In genomic region chr10:122046511-122046903, GRCm38 (mm10) we compare ENCODE assay signal across 8 mouse cellular contexts. TPM values are rescaled to one million over a fixed set of nuclear protein-coding genes. Genes with fewer than 3 reads are reported as not detected.
DNase-seq lines count a peak whose midpoint lies in the region; ATAC-seq and TF ChIP-seq lines count a peak whose summit lies in the region.

No protein-coding gene starts in this region.

- H3K27ac ChIP-seq in testis, adult 2 months (ENCODE audit: control insufficient read depth, insufficient read depth, low read depth, low read length) = no peak overlapping the region
- H3K27ac ChIP-seq in liver, embryonic 13.5 days = no peak overlapping the region

- peak overlapping the region; percentile 76 for H3K4me3 ChIP-seq in testis, adult 2 months (ENCODE audit: control insufficient read depth, low read depth, low read length)
- peak overlapping the region; percentile 64 for H3K4me3 ChIP-seq in liver, embryonic 13.5 days (replicated peaks)

- no peak for TF ChIP-seq POLR2A in testis, adult 2 months (IDR thresholded peaks at IDR 0.05; ENCODE audit: control insufficient read depth, low read depth, low read length)

- peaks cover 8% of the 10 kb centered on the region for H3K4me1 ChIP-seq in testis, adult 2 months (ENCODE audit: control insufficient read depth, insufficient read depth, low read length)
- H3K4me1 ChIP-seq in liver, embryonic 13.5 days (replicated peaks) = 0 out of 2 replicates have a peak, but pooled peaks cover 3% of the 10 kb centered on the region

- no peak for ATAC-seq in liver, embryonic 13.5 days (ENCODE audit: low read depth)

- peak overlapping the region; percentile 70 for H3K4me2 ChIP-seq in liver, embryonic 13.5 days

- H3K27me3 ChIP-seq in testis, adult 2 months (ENCODE audit: control insufficient read depth, insufficient read depth, low read length) = peaks cover 3% of the 10 kb centered on the region
- peaks cover 38% of the 10 kb centered on the region for H3K27me3 ChIP-seq in liver, embryonic 13.5 days

- WGBS in liver, embryonic 13.5 days (ENCODE audit: insufficient replicate concordance) = 3% methylated on average over 13 of the region's 13 CpGs

- DNase-seq in cerebellum, adult 8-10 months = peak; percentile 5
- DNase-seq in cerebellum, postnatal 25 days = no peak
- no peak for DNase-seq in testis, postnatal 10 days (ENCODE audit: low spot score)
- no peak for DNase-seq in liver, embryonic 13.5 days
- no peak for DNase-seq in right cerebral cortex, postnatal 4 days
- no peak for DNase-seq in gastrocnemius, adult 18-20 months (ENCODE audit: low spot score)
- no peak for DNase-seq in spleen, postnatal 10 days (ENCODE audit: low spot score in 2 of 2)

- peak overlapping the region; percentile 67 for H3K9ac ChIP-seq in liver, embryonic 13.5 days

- no peaks in the 10 kb centered on the region for H3K36me3 ChIP-seq in testis, adult 2 months (ENCODE audit: control insufficient read depth, insufficient read depth, low read length)
- H3K36me3 ChIP-seq in liver, embryonic 13.5 days = no peaks in the 10 kb centered on the region

- no peaks in the 10 kb centered on the region for H3K9me3 ChIP-seq in liver, embryonic 13.5 days (replicated peaks)

- no peak for TF ChIP-seq CTCF in testis, adult 2 months (IDR thresholded peaks at IDR 0.05; ENCODE audit: control insufficient read depth, insufficient read depth, insufficient replicate concordance, low read depth, low read length)

RNA-seq across cellular contexts. Expression of gene Srgap1, which starts 0.6 kb away (rescaled TPM):
- 31.9 and 35.3 TPM in 2 replicates for polyA plus RNA-seq in testis, adult 2 months (2012; rRNA removed)
- polyA plus RNA-seq in liver, embryonic 13.5 days (2015; fragmentation: Nextera tagmentation; extraction: Ambion mirVana) = 1.3 TPM in 2 replicates
- total RNA-seq in gastrocnemius, adult 18-20 months (2021) = under 1 TPM; 0.50 to 0.62 TPM

RNA-seq across cellular contexts. Expression of gene Rxylt1, which starts 50.7 kb away (rescaled TPM):
- 2.1 and 3.1 TPM in 2 replicates for polyA plus RNA-seq in testis, adult 2 months (2012; rRNA removed)
- 18.5 and 19.4 TPM in 2 replicates for polyA plus RNA-seq in liver, embryonic 13.5 days (2015; fragmentation: Nextera tagmentation; extraction: Ambion mirVana)
- 10 to 100 TPM; 39.6 to 40.1 TPM for total RNA-seq in gastrocnemius, adult 18-20 months (2021)

Comparison
In these comparisons a context has a peak if more than half of its experiments do, and no peak if none do; other contexts are left out.
1. RNA of gene Srgap1, which starts 0.6 kb away (polyA plus RNA-seq): 31.9 to 35.3 TPM in testis, adult 2 months; 1.3 TPM in liver, embryonic 13.5 days; every median in the first group is over 10 times any median in the second.